Mouse (Mus musculus): ENCODE measurements around the gene Ccm2l.

Gene Ccm2l

GRCm38 (mm10) chr2:153065747-153066508, at the start of gene Ccm2l:
Gene Ccm2l, plus strand, starts transcription at chr2:153065955.
- no peak for DNase-seq (ENCODE audit: low read depth, low spot score)

GRCm38 (mm10) chr2:153016786-153017185, 49.0 kb upstream of the Ccm2l start:
- DNase-seq (ENCODE audit: low read depth, low spot score): no peak

GRCm38 (mm10) chr2:153019355-153019754, 46.4 kb upstream of the Ccm2l start:
- DNase-seq (ENCODE audit: low read depth, low spot score): no peak

GRCm38 (mm10) chr2:153021163-153021562, 44.6 kb upstream of the Ccm2l start:
- DNase-seq (ENCODE audit: low read depth, low spot score): no peak

GRCm38 (mm10) chr2:153022855-153023254, 42.9 kb upstream of the Ccm2l start:
- DNase-seq (ENCODE audit: low read depth, low spot score): no peak

GRCm38 (mm10) chr2:153026052-153026451, 39.7 kb upstream of the Ccm2l start:
- no peak for DNase-seq (ENCODE audit: low read depth, low spot score)

- no peak for DNase-seq (ENCODE audit: low read depth, low spot score)
These were observed 38.3 kb upstream of the Ccm2l start for GRCm38 (mm10) chr2:153027501-153027900.

GRCm38 (mm10) chr2:153030422-153030821, 35.3 kb upstream of the Ccm2l start:
- no peak for DNase-seq (ENCODE audit: low read depth, low spot score)

- DNase-seq (ENCODE audit: low read depth, low spot score): no peak
These were observed 34.4 kb upstream of the Ccm2l start, which contains the start of gene Xkr7 for GRCm38 (mm10) chr2:153031126-153032082. Gene Xkr7, plus strand, starts transcription at chr2:153031852.

- DNase-seq (ENCODE audit: low read depth, low spot score): no peak
These were observed 33.5 kb upstream of the Ccm2l start for GRCm38 (mm10) chr2:153032083-153032842.

- no peak for DNase-seq (ENCODE audit: low read depth, low spot score)
These were observed 32.8 kb upstream of the Ccm2l start for GRCm38 (mm10) chr2:153032973-153033372.

- no peak for DNase-seq (ENCODE audit: low read depth, low spot score)
These were observed 32.1 kb upstream of the Ccm2l start for GRCm38 (mm10) chr2:153033545-153034230.

- no peak for DNase-seq (ENCODE audit: low read depth, low spot score)
These were observed 29.1 kb upstream of the Ccm2l start for GRCm38 (mm10) chr2:153036690-153037089.

- DNase-seq (ENCODE audit: low read depth, low spot score): no peak
These were observed 21.9 kb upstream of the Ccm2l start for GRCm38 (mm10) chr2:153043886-153044285.

GRCm38 (mm10) chr2:153045884-153046299, 19.9 kb upstream of the Ccm2l start:
- no peak for DNase-seq (ENCODE audit: low read depth, low spot score)

- DNase-seq (ENCODE audit: low read depth, low spot score): no peak
These were observed 17.8 kb upstream of the Ccm2l start for GRCm38 (mm10) chr2:153047828-153048465.

GRCm38 (mm10) chr2:153049288-153049996, 16.3 kb upstream of the Ccm2l start:
- no peak for DNase-seq (ENCODE audit: low read depth, low spot score)

- DNase-seq (ENCODE audit: low read depth, low spot score): no peak
These were observed 15.8 kb upstream of the Ccm2l start for GRCm38 (mm10) chr2:153049997-153050358.

- no peak for DNase-seq (ENCODE audit: low read depth, low spot score)
These were observed 14.7 kb upstream of the Ccm2l start for GRCm38 (mm10) chr2:153051095-153051494.

GRCm38 (mm10) chr2:153051537-153051936, 14.2 kb upstream of the Ccm2l start:
- DNase-seq (ENCODE audit: low read depth, low spot score): no peak
